Mouse (Mus musculus) cerebellum, adult 2 months (tissue): ENCODE data around the gene Gramd1a.

Source experiments
- CTCF ChIP-seq: fragments of 200-500 bp; IDR thresholded peaks from 2 replicates; pipeline ENCODE4 v1.5.1; 2011; ENCODE audit warnings: low read depth, mild to moderate bottlenecking, control low read depth, low read length, moderate library complexity, borderline replicate concordance; ENCODE audit not compliant: insufficient read depth
- POLR2A ChIP-seq: fragments of 200-500 bp; IDR thresholded peaks from 2 replicates; pipeline ENCODE4 v1.6.1; 2011; ENCODE audit warnings: low read length, control low read depth, borderline replicate concordance; ENCODE audit not compliant: insufficient read depth

- TF ChIP-seq CTCF (no peak), POLR2A (no peak)
These were observed 58.7 kb downstream of the Gramd1a start for GRCm38 (mm10) chr7:31096892-31097564.
